Mouse (Mus musculus) induced T-regulatory cell, adult 2 months (primary cell): ENCODE results near the gene Fev.
A peak's percentile ranks its signal among the peaks of the same experiment; 100 is the strongest.

Experiments used
- DNase-seq: peaks from one replicate; pipeline ENCODE4 v3.0.0-alpha.2; 2012; ENCODE audit warnings: low read depth

Fev gene

DNA sequence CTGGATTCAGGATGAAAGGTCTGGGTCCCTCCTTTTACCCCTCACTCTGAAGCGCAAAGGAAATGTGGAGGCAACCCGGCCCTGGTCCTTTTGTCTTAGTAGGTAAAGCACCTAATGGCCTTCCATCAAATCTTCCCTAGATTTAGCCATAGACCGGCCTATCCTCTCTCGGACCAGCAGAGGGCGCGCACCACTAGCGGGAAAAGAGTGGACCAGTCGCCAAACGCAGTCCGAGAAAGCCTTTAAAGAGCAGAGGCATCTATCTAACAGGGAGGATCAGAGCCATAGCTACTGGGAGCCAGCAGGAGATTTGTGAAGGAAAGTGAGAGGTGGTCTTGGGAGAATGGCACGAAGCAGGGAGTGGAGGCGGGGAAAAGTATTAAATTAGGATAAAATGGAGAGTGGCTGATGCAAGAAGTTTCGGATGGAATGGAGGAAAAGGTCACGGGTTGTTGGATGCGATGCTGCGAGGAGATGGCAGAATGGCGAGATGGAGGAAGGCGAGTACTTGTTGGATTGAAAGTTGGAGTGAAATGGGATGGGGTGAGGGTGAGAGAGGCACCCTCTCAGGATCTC lies 4.3 kb downstream of the Fev start:
- DNase-seq: peak; percentile 67

DNA sequence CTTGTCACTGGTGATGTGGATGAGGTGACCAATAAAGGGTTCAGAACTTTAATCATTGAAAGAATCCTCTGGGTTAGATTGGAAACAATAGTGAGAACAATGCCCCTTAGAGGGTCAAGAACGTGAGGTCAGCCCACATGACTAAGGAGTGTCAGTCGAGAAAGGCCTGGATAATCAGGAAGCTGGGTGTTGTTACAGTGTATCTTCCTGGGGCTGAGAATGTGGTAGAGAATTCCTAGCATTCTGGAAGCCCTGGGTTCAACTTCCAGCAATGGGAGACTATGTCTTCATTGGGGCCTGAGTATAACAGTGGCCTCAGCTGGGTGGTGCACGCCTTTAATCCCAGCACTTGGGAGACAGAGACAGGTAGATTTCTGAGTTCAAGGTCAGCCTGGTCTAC lies 8.0 kb downstream of the Fev start:
- no peak for DNase-seq

DNA sequence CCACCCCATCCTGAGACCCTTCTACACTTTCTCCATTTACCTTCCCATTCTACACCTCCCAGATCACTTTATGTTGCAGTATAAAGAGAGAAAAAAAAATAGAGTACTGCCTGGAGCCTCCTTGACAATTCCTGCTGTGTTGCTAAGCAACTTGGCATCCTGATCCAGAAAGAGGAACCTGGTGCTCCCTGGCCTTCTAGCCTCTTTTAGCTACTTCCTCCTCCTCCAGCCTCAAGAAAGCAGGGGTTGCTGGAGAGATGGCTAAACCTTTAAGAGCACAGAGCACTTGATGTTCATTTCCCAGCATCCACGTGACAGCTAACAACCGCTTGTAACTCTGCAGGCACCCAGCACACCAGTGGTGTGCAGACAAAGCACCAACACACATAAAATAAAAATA lies 13.0 kb downstream of the Fev start:
- DNase-seq: no peak

DNA sequence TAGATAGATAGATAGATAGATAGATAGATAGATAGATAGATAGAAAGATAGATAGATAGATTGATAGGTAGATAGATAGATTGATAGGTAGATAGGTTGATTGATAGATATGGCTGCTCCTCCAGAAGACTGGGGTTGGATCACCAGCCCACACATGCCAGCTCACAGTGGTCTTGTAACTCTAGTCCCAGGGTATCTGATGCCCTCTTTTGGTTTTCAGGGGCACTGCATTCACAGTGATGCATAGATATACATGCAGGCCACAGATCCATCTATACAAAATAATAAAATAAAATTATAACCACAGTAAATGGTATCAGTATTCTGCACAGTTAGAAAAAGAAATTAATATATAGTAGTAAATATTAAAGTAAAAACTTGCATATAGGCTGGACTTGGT lies 23.4 kb downstream of the Fev start:
- no peak for DNase-seq

DNA sequence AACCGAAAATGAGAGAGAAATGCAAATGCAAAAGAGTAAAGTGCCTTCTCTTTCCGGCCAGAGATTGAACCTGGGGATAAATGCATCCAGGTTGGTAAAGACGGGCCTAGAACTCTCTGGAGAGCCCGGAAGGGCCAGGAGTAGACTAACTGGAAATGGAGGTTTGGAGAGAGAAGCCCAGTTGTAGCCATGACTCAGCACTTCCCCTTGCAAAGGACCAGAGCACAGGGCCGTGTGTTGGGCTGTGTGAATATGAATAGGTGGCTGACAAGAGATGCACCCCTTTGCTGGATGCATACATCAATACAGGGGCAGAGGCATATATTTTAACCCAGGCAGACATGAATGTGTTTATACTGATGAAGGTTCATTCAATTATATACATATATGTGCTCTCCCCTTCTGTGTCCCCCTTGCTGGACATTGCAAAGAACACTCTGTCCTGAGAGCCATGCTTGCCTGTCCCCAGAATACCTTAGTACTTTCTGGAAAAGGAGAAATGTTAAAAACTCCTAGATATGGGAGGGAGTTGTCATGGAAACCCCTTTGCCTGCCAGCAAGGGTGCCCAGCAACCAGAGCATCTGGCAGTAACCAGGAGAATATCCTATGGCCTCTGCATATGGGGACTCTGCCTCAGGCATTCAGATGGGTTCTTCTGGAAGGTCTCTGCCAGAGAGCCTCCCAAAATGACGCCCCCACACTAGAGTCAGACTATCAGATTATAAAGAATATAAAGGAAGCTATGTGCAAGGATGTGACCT lies 25.8 kb downstream of the Fev start:
- no peak for DNase-seq

- no peak for DNase-seq
These were observed 26.4 kb downstream of the Fev start for GRCm38 (mm10) chr1:74858805-74859204.

DNA sequence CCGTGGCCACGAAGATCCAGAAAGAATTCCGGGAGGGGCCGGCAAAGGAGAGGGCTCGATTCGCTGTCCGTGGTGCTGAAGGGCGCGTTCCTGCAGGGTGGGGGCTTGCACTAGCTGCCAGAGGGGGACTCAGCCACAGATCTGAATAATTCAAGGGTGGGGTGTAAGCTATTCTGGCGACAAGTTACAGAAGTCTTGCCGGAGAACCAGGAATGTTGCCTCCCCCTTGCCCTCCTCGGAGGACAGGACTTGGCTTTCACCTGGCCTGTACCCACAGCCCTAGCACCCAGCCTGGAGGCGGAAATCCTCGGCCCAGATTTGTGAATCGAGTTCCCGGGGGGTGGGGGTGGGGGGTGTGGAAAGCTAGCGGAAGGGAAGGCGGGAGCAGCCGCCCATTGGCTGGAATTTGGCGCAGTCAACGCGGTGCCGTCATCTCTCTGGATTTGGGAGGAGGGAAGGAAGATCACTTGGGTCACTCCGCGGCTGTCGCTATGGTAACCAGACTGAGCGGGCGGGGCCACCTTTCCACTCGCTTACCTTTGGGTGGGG lies 27.0 kb downstream of the Fev start:
- peak; percentile 30 for DNase-seq

GRCm38 (mm10) chr1:74857677-74858076 lies 27.5 kb downstream of the Fev start:
- DNase-seq: no peak

GRCm38 (mm10) chr1:74857201-74857600 lies 28.0 kb downstream of the Fev start:
- DNase-seq: no peak

GRCm38 (mm10) chr1:74856791-74857190 lies 28.4 kb downstream of the Fev start:
- peak; percentile 3 for DNase-seq

DNA sequence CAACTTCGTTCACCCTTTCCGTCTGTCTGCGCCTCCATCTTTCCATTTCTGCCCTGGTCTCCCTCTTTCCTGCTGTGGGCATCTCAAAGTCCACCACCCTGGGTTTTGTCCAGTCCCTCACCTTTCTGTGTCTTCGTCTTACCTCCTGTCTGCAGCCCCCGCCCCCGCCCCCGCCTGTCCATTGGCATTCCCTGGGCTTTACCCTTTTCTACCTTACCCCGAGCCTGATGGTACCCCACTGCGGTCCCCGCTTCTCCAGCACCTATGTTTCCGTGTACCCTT lies 28.8 kb downstream of the Fev start:
- DNase-seq: no peak

DNA sequence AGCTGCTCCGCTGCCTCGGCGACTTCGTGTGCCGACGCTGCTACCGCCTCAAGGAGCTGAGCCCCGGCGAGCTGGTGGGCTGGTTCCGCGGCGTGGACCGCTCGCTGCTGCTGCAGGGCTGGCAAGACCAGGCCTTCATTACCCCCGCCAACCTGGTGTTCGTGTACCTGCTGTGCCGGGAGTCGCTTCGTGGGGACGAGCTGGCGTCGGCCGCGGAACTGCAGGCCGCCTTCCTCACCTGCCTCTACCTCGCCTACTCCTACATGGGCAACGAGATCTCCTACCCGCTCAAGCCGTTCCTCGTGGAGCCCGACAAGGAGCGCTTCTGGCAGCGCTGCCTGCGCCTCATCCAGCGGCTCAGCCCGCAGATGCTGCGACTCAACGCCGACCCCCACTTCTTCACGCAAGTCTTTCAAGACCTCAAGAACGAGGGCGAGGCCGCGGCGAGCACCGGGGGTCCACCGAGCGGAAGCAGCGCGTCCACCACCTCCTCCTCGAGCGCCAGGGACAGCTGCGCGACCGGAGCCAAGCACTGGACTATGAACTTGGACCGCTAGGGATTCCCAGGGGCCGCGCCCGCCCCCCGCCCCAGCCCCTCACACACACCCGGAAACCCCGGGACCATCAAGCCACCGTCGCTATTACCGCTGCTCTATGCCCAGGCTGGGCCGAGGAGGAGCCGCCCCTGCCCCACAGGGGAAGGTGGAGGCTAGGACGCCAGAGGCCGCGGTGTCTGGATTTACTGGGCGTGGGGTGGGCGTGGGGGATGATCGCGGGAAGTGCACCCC lies 29.4 kb downstream of the Fev start:
- DNase-seq: peak; percentile 15

DNA sequence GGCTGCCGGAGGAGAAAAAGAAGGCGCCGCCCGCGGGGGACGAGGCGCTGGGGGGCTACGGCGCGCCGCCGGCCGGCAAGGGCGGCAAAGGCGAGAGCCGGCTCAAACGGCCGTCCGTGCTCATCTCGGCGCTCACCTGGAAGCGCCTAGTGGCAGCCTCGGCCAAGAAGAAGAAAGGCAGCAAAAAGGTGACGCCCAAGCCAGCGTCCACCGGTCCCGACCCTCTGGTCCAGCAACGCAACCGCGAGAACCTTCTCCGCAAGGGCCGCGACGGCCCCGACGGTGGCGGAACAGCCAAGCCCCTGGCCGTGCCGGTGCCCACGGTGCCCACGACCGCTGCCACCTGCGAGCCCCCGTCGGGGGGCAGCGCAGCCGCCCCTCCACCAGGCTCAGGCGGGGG lies 30.1 kb downstream of the Fev start:
- peak; percentile 7 for DNase-seq

GRCm38 (mm10) chr1:74854306-74855056 lies 30.7 kb downstream of the Fev start, which contains the start of gene Cdk5r2:
TSS of gene Cdk5r2 (plus strand) at chr1:74854934.
- peak; percentile 81 for DNase-seq

- no peak for DNase-seq
These were observed 34.0 kb downstream of the Fev start for GRCm38 (mm10) chr1:74851001-74851775.

GRCm38 (mm10) chr1:74850251-74850650 lies 35.0 kb downstream of the Fev start:
- no peak for DNase-seq

DNA sequence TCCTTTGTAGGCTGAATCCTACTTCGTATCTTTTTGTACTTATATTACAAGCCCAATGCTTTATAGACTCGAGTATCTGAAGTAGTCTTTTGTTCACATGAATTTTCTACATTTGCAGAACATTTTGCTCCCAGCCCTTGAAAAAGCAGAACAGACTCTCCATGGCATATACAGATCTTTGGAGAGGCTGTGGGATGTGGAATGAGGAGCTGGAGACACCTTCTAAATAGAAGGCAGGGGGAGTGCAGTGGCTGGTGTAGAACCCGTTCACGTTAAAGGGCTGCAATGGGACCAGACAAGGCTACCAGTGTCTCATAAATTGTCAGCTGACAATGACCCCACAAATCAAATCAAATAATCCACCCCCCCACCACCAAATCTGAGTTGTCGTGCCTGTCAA lies 36.3 kb downstream of the Fev start:
- DNase-seq: no peak

GRCm38 (mm10) chr1:74846341-74846740 lies 38.9 kb downstream of the Fev start:
- no peak for DNase-seq

DNA sequence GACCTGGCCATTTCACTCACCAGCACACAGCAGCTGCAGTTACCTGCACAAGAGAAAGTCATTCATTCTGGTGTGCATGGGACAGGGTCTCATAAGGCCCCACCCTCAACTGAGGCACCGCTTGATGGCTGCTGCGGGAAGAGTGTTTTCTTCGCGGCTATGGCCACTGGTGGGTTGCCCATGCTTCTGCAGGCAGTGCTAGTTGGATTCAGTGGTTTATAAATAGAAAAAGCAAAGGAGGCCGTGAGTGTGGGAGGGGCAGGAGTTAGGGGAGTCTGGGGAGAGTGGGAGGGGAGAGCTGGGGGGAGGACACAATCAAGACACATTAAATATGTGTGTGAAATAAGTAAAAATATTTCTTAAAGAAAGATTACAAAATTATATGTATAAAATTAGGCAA lies 42.1 kb downstream of the Fev start:
- no peak for DNase-seq

GRCm38 (mm10) chr1:74833255-74833654 lies 52.0 kb downstream of the Fev start:
- no peak for DNase-seq
